Mouse (Mus musculus) B cell, adult 2 months (primary cell): ENCODE data around the gene Slc16a6.

Source experiments
- DNase-seq, 2 experiments: peaks; one replicate each; pipeline ENCODE4 v3.0.0; 2022

The Slc16a6 gene

DNA sequence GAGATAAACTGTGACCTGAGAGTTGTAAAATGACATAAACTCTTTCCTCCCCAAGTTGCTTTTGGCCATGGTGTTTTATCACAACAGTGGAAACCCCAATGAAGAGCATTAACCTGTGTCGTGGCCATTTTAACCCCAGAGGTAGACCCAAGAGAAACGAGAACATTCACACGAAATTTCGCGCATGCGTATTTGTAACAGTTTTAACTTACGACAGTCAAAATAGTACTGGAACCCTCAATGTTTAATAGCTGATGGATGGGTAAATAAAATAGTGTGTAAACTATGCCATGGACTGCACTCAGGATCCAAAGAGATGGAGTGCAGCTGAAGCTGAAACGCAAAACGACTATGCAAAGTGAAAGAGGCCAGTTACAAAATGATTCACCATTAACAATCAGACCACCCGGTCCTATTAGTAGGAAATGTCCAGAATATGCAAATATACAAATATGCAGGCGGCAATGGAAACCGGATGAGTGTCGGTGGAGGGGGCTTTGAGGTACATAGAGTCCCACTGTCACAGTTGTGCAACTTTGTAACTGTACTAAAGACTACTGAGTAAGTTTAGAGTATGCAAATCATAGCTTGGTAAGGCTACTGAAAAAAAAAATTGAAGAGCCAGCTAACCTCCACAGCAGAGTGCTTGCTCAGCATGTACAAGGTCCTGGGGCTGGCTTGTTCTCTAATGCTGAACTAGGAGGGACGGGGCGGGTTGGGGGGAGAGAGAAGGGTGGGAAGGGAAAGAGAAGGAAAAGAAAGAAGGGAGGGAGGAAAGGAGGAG, 63.0 kb downstream of the Slc16a6 start:
- DNase-seq, result no peak

DNA sequence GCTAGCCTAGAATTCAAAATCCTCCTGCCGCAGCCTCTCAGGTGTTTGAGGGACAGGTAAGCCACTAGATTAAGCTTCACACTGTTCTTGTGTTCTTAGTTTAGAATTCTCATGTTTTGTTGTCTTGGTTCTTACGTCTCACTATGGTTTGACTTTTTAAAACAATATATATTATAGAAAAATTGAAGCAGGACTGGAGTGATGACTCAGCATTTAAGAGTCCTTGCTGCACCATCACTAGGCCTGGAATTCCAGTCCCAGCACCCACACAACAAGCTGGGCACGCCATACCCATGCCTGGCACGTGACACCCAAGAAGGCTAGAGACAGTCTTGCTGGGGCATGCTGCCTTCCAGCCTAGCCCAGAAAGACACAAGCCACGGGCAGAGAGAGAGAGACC, 67.0 kb downstream of the Slc16a6 start:
- no peak for DNase-seq
